Mouse (Mus musculus): ENCODE results near the gene Zfp580. TPM values are rescaled to one million over a fixed set of nuclear protein-coding genes. Genes with fewer than 3 reads are reported as not detected.
"Not testable (repeated sequence)": the region's sequence is repeated elsewhere in the genome, so short reads cannot be mapped to it uniquely, and the experiment has no call there.

The Zfp580 gene
- total RNA-seq, 2 experiments from 2014 or later, result 27.8 to 31.0 TPM

DNA sequence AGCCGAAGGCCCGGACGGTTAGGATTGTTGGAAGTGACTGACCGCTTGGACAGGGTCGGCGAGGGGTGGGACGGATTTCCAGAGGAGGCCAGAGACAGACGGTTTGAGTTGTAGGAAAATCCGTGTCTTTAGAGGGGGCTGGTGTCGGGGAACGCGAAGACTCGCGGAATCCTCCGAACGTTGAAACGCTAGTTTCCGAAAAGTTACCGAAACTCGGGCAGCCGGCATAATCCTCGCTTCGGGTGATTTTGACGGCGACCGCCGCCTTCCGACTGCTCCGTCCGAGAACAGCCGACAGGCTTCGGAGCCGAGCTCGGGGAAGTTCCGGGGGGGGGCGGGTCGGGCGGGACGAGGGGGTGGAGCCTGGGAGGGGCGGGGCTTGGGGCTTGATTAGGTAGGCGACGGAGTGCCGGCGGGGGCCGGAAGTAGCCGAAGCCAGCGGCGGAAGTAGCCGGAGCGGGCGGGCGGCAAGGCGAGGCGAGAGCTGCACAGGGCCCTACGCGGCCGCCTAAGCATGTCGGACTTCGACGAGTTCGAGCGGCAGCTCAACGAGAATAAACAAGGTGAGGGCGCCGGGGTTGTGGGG, 10.5 kb downstream of the Zfp580 start, which contains the start of gene U2af2:
TSS of gene U2af2 (plus strand) at position 370 of the 586 bp plus-strand sequence.
- peak; percentile 91 to 92 for DNase-seq (ENCODE audit: low spot score in 2 of 2)

- DNase-seq (ENCODE audit: low spot score in 2 of 2), result peak in 1 of 2 experiments; percentile 72
Measured at GRCm38 (mm10) chr7:5062360-5063001, 11.1 kb downstream of the Zfp580 start.

DNA sequence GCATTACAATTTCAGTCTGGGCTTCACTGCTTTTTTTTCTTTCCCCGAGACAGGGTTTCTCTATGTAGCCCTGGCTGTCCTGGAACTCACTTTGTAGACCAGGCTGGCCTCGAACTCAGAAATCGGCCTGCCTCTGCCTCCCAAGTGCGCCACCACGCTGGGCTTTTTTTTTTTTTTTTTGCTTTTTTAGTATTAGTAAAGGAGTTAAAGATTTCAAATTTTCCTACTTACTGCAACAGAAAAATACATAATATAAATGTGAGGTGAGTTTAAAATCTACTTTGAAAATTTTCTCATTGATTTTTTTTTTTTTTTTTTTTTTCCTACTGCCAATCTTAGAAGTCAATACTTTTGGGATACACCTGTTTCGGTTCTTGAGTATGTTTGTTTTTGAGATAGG, 13.5 kb downstream of the Zfp580 start:
- no peak for DNase-seq (ENCODE audit: low spot score in 2 of 2)

DNA sequence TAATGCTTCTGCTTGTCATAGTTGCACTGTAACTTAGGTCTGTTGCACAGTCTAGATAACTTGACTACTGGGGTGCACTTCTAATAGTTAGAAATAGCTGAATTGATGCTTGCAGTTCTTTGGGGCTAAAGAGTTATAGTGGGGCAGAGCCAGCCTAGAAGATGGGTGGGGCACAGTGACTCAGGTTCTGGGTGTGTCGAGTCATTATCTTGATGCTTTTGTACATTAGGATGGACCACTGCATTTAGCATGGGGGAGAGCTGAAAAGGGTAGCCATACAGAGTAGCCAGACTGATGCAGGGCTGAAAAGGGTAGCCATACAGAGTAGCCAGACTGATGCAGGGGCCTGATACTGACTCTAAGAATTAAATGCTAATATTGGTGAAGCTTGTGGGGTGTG, 22.2 kb downstream of the Zfp580 start:
- no peak for DNase-seq (ENCODE audit: low spot score in 2 of 2)

GRCm38 (mm10) chr7:5074984-5075383, 23.6 kb downstream of the Zfp580 start:
- no peak for DNase-seq (ENCODE audit: low spot score in 2 of 2)

GRCm38 (mm10) chr7:5076931-5077330, 25.6 kb downstream of the Zfp580 start:
- DNase-seq (ENCODE audit: low spot score in 2 of 2), result no peak

- DNase-seq (ENCODE audit: low spot score in 2 of 2), result not testable (repeated sequence)
Measured at GRCm38 (mm10) chr7:5079365-5080009, 28.1 kb downstream of the Zfp580 start.

- peak; percentile 98 for DNase-seq (ENCODE audit: low spot score in 2 of 2)
Measured at GRCm38 (mm10) chr7:5080010-5080751, 28.8 kb downstream of the Zfp580 start, which contains the start of gene Epn1. TSS of gene Epn1 (plus strand) at chr7:5080235.

DNA sequence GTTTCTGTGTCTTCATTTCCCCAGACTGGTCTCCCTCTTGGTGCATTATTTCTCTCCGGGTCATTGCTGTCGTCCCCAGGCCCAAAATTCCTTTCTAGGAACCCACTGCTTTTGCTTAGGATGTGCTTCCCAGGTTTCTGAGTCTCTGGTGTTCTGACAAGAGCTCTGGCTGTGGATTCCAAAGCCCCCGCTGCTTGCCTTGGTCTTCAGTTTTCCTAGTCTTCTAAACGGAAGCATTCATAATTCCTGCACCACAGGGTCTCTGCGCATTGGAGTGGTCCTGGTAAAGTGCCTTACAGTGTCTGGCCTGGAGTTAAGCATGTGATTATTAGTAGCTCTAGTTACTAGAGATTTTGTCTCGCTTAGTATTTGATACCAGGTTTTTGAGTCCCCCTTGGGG, 29.5 kb downstream of the Zfp580 start:
- no peak for DNase-seq (ENCODE audit: low spot score in 2 of 2)

DNA sequence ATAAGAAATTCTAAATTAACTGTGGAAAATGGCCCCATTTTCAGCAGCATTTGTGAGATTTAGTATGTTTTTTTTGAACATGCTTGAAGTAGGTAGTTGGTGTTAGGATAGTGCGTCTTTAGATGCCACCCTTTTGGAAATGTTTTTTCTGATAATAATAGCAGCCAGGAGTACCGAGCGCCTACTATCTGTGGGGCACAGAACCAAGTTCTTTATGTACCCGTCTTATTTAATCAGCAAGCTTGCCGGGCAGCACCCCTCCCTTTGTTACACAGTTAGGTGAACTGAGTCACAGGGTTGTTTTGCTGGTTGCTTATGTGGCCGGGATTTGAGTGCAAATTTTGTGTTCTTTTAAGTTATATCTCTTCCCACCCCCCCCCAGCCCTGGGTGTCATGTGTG, 29.9 kb downstream of the Zfp580 start:
- DNase-seq (ENCODE audit: low spot score in 2 of 2), result no peak

GRCm38 (mm10) chr7:5081939-5082338, 30.6 kb downstream of the Zfp580 start:
- DNase-seq (ENCODE audit: low spot score in 2 of 2), result no peak

GRCm38 (mm10) chr7:5083325-5084105, 32.2 kb downstream of the Zfp580 start:
- DNase-seq (ENCODE audit: low spot score in 2 of 2), result no peak

- DNase-seq (ENCODE audit: low spot score in 2 of 2), result no peak
Measured at GRCm38 (mm10) chr7:5085512-5085911, 34.2 kb downstream of the Zfp580 start.

DNA sequence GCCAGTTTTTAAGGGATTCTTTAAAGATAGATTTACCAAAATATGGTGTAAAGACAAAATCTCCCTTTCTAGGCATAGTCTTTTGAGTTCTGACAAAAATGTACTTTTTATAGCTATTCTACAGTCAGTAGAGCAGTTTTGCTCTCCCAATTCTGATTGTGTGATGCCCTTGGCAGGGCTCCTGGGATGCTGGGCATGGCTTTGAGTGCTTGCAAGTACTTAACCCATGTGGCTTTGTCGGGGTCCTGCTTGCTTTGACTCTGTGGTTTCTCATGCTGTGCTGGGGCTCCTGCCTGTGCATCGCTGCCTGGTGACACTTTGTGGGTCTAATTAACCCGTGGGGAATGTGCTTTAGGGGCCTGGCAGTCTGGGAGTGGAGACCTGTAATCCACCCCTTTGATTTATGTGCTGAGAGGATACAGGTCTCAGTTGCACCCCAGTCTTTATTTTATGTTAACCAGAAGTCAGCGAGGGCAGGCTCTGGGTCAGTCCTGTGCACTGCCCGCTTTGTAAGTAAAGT, 35.6 kb downstream of the Zfp580 start:
- no peak for DNase-seq (ENCODE audit: low spot score in 2 of 2)

GRCm38 (mm10) chr7:5087886-5088285, 36.5 kb downstream of the Zfp580 start:
- DNase-seq (ENCODE audit: low spot score in 2 of 2), result no peak

DNA sequence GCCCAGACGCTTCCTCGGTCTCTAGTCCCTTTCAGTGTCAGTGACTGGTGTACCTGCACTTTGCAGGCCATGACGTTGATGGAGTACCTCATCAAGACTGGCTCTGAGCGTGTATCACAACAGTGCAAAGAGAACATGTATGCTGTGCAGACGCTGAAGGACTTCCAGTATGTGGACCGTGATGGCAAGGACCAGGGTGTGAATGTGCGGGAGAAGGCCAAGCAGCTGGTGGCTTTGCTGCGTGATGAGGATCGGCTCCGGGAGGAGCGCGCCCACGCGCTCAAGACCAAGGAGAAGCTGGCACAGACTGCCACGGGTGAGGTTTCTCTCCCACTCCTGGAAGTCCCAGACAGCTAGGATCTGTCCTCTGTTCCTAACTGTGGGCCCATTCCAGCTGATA, 38.5 kb downstream of the Zfp580 start:
- peak; percentile 55 to 79 for DNase-seq (ENCODE audit: low spot score in 2 of 2)

GRCm38 (mm10) chr7:5091008-5091728, 39.8 kb downstream of the Zfp580 start:
- peak; percentile 43 to 63 for DNase-seq (ENCODE audit: low spot score in 2 of 2)

DNA sequence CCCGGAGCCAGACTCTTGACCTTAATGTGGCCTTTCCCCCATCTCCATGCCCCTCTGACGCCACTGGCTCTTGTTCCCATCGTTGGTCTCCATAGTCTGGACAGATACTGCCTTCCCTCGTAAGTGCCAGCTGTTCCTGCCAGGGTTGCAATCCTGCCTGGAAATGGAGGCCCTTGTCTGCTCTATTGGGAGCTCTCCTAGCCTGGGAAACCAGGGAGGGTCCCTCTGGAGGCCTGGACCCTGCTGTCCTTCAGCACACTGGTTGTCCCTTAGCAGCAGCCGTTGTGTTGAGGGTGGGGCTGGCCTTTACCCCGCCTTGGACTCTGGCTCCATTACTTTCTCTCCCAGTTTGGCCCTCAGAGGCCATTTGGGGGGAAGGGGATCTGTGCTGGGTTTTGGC, 41.0 kb downstream of the Zfp580 start:
- no peak for DNase-seq (ENCODE audit: low spot score in 2 of 2)

- peak; percentile 45 to 60 for DNase-seq (ENCODE audit: low spot score in 2 of 2)
Measured at GRCm38 (mm10) chr7:5092831-5093510, 41.6 kb downstream of the Zfp580 start.

Measured in left cerebral cortex, adult 18-20 months (tissue).